Mouse (Mus musculus) ES-E14 (cell line): ENCODE measurements around the gene Rfx7.

Experiments used
- CHD2 ChIP-seq: IDR thresholded peaks from 2 replicates; pipeline ENCODE4 v1.6.1; 2014; ENCODE audit warnings: mild to moderate bottlenecking, low read depth, low read length, inconsistent platforms
- HCFC1 ChIP-seq: IDR thresholded peaks from 2 replicates; pipeline ENCODE4 v1.6.1; 2012; ENCODE audit warnings: low read length, inconsistent platforms, borderline replicate concordance; ENCODE audit not compliant: insufficient read depth
- MAFK ChIP-seq: IDR thresholded peaks from 2 replicates; pipeline ENCODE4 v1.6.1; 2014; ENCODE audit warnings: mild to moderate bottlenecking, low read depth, low read length, inconsistent platforms; ENCODE audit not compliant: insufficient read depth
- ZC3H11A ChIP-seq: IDR thresholded peaks from 2 replicates; pipeline ENCODE4 v1.6.1; 2012; ENCODE audit warnings: low read depth, mild to moderate bottlenecking, inconsistent platforms, low read length, borderline replicate concordance
- ZNF384 ChIP-seq: IDR thresholded peaks from 2 replicates; pipeline ENCODE4 v1.6.1; 2012; ENCODE audit warnings: low read depth, low read length, inconsistent platforms

GRCm38 (mm10) chr9:72656491-72656890 lies 124.5 kb downstream of the Rfx7 start:
- TF ChIP-seq ZNF384 (no peak), MAFK (no peak), CHD2 (no peak), HCFC1 (no peak), ZC3H11A (no peak)
